Mouse (Mus musculus) lung, postnatal 36 days (tissue): ENCODE data around the gene Tcf7l1.

Experiments
- DNase-seq: peaks from one replicate; pipeline ENCODE4 v3.0.0; 2022; ENCODE audit warnings: mixed read lengths

Tcf7l1 gene

DNA sequence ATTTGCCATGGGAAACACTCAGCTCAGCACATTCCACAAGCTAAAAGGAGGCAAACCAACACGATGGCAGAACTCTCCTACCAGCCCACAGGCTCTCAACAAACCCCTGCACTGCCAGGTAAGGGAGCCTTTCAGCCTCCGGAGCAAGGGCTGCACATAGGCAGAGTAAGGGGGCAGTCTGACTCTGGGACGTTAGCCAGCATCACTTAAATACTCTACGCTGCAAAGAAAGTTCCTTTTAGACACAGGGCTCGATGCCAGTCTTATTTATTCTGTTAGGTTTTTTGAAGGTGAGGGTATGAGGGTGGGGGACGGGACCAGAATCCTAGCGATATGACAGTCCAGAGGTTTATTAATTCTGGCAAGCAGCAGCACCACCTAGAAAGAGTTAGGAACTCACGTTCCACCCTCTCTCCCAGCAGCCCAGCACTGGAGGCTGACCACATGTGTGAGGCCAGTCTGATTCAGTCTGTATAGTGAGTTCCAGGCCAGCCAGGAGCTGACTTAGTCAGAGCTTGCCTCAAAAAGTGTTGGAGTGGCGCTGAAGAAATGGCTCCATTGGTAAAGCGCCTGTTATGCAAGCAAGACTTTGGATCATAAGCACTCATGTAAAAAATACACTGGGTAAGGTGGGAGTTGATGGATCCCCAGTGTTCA, 44.8 kb downstream of the Tcf7l1 start:
- DNase-seq = no peak

DNA sequence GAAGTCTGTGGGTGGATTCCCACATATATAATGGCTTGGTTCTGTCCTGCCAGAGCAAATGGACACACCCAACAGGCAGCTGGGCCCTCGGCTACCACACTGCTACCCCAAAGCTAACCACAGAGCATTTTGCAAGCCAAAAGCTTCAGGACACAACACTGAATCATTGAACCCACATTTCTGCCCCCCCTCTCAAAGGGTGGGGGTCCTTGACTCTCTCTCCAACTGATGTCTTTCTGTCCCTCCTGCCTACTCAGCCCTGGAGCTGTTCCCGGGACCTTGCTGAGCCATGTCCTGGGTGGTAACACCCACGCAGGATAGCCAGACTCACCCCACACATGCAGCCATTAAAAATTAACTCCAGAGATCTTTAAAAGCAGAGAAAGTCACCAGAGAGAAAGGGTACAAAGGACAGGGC, 45.4 kb downstream of the Tcf7l1 start:
- no peak for DNase-seq

- DNase-seq = peak; percentile 63
Measured at GRCm38 (mm10) chr6:72742331-72742730, 46.7 kb downstream of the Tcf7l1 start.

GRCm38 (mm10) chr6:72740596-72741421, 48.2 kb downstream of the Tcf7l1 start:
- DNase-seq = peak; percentile 90

GRCm38 (mm10) chr6:72736872-72737271, 52.2 kb downstream of the Tcf7l1 start:
- peak; percentile 79 for DNase-seq

DNA sequence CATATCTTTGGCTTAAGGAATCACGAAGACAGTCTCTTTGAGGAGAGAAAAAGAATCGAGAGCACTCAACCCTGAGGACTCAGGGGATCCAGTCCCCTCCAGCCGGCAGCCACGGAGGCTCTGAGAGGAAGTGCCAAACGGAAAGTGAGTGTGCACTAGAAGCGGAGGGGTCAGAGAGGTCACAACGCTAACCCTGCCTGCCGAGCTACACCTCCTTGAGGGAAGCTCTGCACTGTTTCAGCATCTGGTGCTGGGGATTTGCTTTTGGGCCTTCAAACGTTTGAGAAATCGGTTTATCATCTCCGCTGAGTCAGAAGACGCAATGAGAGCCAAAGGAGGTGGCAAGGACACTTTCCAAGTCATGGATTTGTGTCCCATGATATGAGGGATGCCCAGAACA, 53.8 kb downstream of the Tcf7l1 start:
- DNase-seq = peak; percentile 36

- no peak for DNase-seq
Measured at GRCm38 (mm10) chr6:72733375-72733774, 55.7 kb downstream of the Tcf7l1 start.

GRCm38 (mm10) chr6:72732109-72732508, 56.9 kb downstream of the Tcf7l1 start:
- DNase-seq = no peak

DNA sequence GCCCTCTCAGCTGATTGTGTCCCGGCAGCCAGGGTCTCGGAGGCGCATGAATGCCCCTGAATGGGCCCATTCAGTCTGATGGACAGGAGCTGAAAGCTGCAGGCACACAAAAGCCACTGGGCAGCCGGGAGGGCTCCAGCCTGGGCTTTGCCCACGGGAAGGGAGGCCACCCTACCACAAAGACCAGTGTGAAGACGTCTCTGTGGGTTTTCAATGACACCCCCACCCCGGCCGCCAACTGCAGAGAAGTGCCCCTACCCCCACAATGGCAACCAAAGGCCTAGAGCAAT, 58.5 kb downstream of the Tcf7l1 start:
- DNase-seq = no peak

DNA sequence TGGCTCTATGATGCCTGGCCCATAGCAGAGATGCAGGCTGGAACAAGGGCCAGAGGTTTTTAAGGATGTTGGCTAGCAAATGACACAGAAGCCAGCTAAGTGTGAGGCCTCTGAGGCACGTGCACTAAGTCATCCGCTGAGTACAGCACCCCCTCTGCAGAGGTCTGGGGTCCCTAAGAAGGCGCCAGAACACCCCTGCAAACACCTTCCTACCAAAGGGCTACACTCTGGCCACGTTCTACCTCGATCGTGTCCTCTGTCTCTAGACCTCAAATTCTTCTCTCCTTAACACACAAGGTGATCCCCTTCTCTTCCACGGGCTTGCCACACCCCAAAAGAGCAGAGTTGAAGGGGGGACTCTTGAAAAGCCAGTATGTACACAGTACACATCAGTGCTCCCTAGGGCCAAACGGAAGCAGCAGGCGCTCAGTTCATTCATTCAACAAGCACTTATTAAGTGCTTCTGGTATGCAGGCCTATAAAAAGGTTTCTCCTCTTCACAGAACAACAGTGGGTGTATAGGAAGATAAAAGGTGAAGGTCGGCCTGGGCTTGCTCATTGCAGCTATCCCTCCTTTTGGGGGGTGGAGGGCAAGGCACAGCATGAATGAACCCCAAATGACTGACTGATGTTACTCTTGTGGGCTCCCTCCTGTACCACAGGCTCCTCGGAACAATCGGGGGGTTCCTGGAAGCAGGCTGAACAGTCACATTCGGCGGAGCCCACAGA, 59.1 kb downstream of the Tcf7l1 start:
- peak; percentile 27 for DNase-seq

GRCm38 (mm10) chr6:72727826-72728225, 61.2 kb downstream of the Tcf7l1 start:
- no peak for DNase-seq

DNA sequence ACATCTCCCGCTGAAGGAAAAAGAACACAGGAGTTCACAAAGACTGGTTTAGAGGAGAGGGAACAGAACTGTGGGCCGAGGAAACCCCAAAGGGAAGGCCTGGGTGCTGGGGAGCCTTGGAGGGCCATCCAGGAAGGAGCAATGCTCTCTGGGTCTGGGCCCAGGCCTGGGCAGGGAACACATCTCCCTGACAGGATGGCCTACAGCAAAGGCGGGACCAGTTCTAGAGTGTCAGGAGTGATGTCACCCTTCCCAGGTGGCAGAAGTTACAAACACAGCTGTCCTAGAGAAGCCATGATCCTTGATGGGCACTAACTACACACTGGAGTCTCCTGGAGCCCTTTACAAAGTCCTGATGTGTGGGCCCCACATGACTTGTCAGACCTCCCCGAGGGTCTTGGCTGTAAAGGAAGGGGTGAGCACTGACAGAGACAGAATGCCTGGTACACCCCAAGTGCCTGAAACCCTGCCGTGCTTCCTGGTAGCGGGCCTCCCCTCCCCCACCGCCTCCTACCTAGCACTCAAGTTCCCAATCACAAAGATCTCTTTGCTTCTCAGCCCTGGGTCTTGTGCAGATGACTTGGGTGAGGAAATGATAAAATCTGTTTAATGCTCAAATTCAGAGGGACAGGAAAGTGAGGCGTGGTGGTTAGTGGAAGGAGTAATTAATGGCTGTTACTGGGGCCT, 64.4 kb downstream of the Tcf7l1 start:
- DNase-seq = no peak

- no peak for DNase-seq
Measured at GRCm38 (mm10) chr6:72723731-72724385, 65.2 kb downstream of the Tcf7l1 start.

GRCm38 (mm10) chr6:72723143-72723542, 65.9 kb downstream of the Tcf7l1 start:
- no peak for DNase-seq

GRCm38 (mm10) chr6:72720852-72721251, 68.2 kb downstream of the Tcf7l1 start:
- no peak for DNase-seq

DNA sequence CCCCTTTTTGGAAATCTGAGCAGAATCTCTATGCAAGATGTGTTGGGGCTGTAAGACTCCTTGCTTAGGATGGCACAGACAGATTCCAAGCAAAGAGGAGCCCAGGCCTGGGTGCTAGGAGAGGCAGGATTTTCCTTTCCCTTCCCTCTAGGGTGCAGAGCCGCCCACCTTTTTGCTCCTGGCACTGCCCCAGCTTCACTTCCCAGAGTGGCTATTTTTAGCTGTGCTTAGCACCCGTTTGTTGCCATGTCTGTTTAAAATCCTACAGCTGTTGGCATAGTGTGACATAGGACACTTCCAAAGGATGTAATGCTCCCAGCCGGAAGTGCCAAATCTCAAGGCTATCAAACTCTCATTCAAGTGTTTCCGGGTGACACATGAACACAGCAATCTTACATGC, 74.3 kb downstream of the Tcf7l1 start:
- peak; percentile 42 for DNase-seq

DNA sequence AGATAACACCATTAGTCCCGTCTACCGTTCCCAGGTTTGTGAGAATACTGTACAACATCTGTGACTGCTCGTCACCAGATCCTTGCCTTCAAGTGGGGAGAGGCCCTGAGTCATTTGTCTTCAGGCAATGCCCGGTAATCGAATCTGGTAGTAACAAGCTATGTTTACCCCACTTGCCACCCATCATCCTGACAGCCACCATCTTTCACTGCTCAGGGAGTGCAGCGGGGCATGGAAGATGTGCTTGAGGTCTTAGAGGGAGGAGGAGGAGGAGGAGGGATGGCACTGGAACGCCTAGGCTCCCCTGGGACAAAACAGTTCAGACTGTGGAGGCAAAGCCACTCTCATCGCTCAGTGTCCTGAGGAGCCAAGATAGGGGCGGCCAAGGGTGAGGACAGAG, 74.8 kb downstream of the Tcf7l1 start:
- DNase-seq = no peak

- DNase-seq = no peak
Measured at GRCm38 (mm10) chr6:72711508-72712081, 77.5 kb downstream of the Tcf7l1 start.

DNA sequence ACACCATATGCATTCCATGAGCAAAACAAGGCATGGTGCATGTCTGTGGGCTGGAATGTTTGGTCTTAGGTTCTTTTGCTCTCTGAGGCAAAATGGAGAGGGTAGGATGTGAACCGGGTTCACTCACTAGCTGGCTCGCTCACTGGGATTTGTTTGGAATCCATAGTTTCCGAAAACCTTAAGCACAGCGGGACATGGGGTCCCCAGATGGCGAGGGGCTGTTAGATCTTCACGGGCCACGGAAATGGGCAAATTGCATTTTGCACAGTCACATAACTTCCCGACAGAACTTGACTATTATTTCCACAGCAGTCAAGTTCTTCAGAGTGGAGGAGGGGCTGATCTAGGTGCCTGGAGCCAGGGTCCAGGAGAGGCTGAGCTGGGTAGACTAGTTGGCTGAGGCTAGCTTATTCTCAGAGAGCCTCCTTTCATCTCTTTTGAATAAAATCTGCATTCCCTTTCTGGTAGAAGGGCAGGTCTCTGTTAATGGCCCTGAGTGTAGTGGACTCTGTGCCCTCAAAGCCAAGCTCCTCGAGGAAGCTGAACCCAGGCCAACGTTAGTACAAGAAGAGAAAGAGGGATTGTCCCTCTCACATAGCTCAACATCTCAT, 78.1 kb downstream of the Tcf7l1 start:
- peak; percentile 38 for DNase-seq

- peak; percentile 39 for DNase-seq
Measured at GRCm38 (mm10) chr6:72699467-72700126, 89.5 kb downstream of the Tcf7l1 start.

GRCm38 (mm10) chr6:72698559-72698958, 90.5 kb downstream of the Tcf7l1 start:
- no peak for DNase-seq
